Mouse (Mus musculus): Measurements from ENCODE around the gene Nfkb2.

DNA sequence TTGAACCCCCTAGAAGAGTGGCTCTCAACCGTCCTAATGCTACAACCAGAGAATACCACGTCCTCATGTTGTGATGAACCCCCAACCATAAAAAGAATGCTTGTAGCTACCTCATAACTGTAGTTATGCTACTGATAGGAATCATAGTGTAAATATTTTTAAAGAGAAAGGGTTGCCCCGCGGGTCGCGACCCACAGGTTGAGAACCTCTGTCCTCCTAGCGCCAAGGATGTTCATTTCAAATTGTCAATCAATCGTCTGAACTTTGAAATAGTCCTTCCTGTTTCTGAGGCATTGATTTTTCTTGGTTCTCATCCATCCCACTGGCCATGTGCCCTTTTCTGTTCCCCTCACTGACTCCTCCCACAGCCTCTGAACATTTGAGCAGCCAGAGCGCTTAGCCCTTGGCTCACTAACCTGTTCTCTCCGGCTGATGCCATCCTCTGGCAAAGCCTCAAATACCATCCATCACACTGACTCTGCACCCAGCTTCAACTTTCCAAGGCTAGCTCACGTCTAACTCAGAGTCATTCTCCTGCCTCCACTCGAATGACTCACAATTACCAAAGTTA lies 13.5 kb upstream of the Nfkb2 start:
- no peak for TF ChIP-seq CTCF (IDR thresholded peaks at IDR 0.05; ENCODE audit: low read depth)
- no peak for TF ChIP-seq EP300 (IDR thresholded peaks at IDR 0.05; ENCODE audit: low read depth)

All from heart, postnatal 0 days (tissue).